Mouse (Mus musculus) G1E (cell line): ENCODE data around the gene Snta1. TPM values are rescaled to one million over a fixed set of nuclear protein-coding genes. Genes with fewer than 3 reads are reported as not detected.
"Not testable (repeated sequence)": the region's sequence is repeated elsewhere in the genome, so short reads cannot be mapped to it uniquely, and the experiment has no call there.

Experiments
- ATAC-seq: 2 replicates; pipeline ENCODE4 v1.8.0; 2016; ENCODE audit warnings: mild to moderate bottlenecking; ENCODE audit not compliant: insufficient number of reproducible peaks, poor library complexity, low FRiP score, severe bottlenecking; ENCODE audit errors: extremely low read depth
- DNase-seq: peaks from one replicate; pipeline ENCODE4 v3.0.0; 2012; ENCODE audit warnings: low spot score
- H3K27me3 ChIP-seq: 2 replicates; pipeline ENCODE4 v1.6.1; 2012; ENCODE audit warnings: mild to moderate bottlenecking, low read length, inconsistent platforms; ENCODE audit not compliant: insufficient read depth
- H3K36me3 ChIP-seq: replicated peaks from 2 replicates; pipeline ENCODE3; 2012; ENCODE audit warnings: mild to moderate bottlenecking, inconsistent platforms
- H3K4me1 ChIP-seq: 2 replicates; pipeline ENCODE4 v1.6.1; 2012; ENCODE audit warnings: low read depth, low read length, inconsistent platforms, mixed read lengths; ENCODE audit not compliant: insufficient read depth
- H3K4me3 ChIP-seq: 2 replicates; pipeline ENCODE4 v1.5.1; 2012; ENCODE audit warnings: low read depth, mild to moderate bottlenecking, inconsistent platforms, low read length, moderate library complexity, mixed read lengths
- H3K9me3 ChIP-seq: replicated peaks from 2 replicates; pipeline ENCODE4 v1.6.1; 2012; ENCODE audit warnings: inconsistent platforms
- CTCF ChIP-seq: IDR thresholded peaks from 2 replicates; pipeline ENCODE4 v1.5.1; 2012; ENCODE audit warnings: low read depth, low read length, inconsistent platforms, mixed read lengths
- GATA1 ChIP-seq: IDR thresholded peaks from 2 replicates; pipeline ENCODE4 v1.6.1; 2012; ENCODE audit warnings: borderline replicate concordance, low read length, inconsistent platforms, mixed read lengths
- GATA2 ChIP-seq: IDR thresholded peaks from 2 replicates; pipeline ENCODE4 v1.6.1; 2012; ENCODE audit warnings: low read depth, low read length, inconsistent platforms, borderline replicate concordance
- POLR2AphosphoS5 ChIP-seq: IDR thresholded peaks from 2 replicates; pipeline ENCODE4 v1.6.1; 2012; ENCODE audit warnings: low read depth, low read length, inconsistent platforms; ENCODE audit not compliant: insufficient replicate concordance
- TAL1 ChIP-seq: conservative IDR thresholded peaks from 2 replicates; pipeline ENCODE4 v1.6.1; 2012; ENCODE audit warnings: low read depth, low read length, inconsistent platforms, mixed read lengths
- polyA plus RNA-seq: library from polyadenylated mRNA; stranded (reverse); fragments of >175 nt; gene quantifications from 2 replicates; pipeline ENCODE4 v1.2.3, GENCODE M21; 2012
- total RNA-seq, 2 experiments: library from RNA; stranded (forward) in 1 of 2; stranded (reverse) in 1 of 2; fragments of 200-1000 nt in 1 of 2; fragments of >200 nt in 1 of 2; fragmentation: Nextera tagmentation in 1 of 2; gene quantifications; 2 replicates each; pipeline ENCODE4 v1.2.3; 2014 to 2017

Gene Snta1
- total and polyA plus RNA-seq, 3 experiments: not detected

DNA sequence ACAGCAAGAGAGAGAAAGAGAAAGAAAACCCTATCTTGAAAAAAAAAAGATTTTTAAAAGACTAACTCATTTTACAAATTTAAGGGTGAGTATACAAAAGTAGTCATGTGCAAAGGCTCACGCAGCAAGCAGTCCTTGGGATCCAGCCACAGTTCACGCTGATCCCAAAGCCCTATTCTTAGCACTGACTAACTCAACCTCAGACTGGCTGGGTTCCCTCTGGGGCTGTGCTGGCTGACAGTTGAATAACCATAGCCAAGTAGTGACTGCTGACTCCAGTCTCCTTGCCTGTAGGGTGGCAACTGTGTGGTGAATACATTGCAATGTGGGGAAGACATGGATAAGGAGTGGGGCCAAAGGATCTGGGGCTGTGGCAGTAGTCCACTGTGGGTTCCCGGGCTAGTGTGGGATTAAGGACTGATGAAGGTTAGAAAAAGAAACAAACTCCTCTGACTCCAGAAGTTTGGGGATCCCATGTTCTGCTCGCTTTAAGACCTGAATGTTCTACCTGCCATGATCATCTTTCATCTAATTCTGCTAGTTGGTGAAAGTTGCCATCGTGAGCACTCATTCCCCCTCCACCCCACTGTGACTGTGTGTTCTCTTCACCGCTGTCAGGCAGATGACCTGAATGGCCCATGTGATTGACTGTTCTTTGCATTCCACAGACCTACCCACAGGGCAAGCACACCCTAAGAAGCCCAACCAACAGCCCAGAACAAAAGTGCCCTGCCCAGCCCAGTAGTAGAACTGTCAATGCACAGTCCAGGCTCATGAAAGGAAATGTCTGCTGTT lies 32.9 kb downstream of the Snta1 start:
- H3K4me1 ChIP-seq: peaks cover 39% of the 10 kb centered on the region

DNA sequence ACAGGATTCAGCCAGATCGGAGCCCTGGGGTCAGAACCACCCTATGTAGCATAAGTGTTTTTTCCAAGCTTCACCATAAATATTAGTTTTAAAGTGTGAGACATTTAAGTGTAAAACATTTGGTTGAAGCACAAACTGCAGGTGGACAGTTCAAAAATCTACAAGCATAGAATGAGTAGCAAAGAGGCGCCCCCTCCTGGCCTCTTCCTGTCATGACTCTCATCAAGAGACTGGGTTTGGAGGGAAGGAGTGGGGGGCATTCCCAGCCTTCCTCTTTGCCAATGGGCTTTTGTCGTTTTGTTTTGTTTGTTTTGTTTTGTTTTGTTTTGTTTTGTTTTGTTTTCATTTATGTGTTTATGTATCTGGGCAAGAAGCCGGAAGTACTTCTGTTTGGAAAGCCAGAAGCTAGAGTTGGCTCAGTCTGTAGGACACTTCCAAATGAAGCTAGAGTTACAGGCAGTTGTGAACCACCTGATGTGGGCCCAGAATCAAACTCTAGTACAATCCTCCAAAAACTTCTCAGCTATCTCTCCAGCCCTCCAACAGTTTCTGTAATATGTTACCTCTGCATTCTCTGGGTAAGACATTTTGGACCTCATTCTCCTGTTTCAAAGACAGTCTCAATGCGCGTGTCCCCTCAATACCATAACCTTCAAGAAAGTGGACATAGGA lies 33.8 kb downstream of the Snta1 start:
- TF ChIP-seq GATA2: no peak
- TF ChIP-seq GATA1: no peak
- TF ChIP-seq TAL1: no peak
- TF ChIP-seq CTCF: peak; percentile 54; the same call in 1 of the 2 replicates
- TF ChIP-seq POLR2AphosphoS5: no peak
- Histone ChIP-seq H3K36me3 (peaks cover 19% of the 10 kb centered on the region), H3K4me3 (no peak overlapping the region), H3K4me1 (peaks cover 38% of the 10 kb centered on the region), H3K9me3 (no peaks in the 10 kb centered on the region), H3K27me3 (peaks cover 35% of the 10 kb centered on the region)
- DNase-seq: peak; percentile 64
- no peak for ATAC-seq

More for the DNA sequence above, 32.9 kb downstream of the Snta1 start:
- Histone ChIP-seq H3K27me3 (peaks cover 40% of the 10 kb centered on the region), H3K4me3 (no peak overlapping the region), H3K9me3 (no peaks in the 10 kb centered on the region), H3K36me3 (peaks cover 10% of the 10 kb centered on the region)
- DNase-seq (no peak), ATAC-seq (no peak)
- no peak for TF ChIP-seq CTCF
- no peak for TF ChIP-seq GATA1
- TF ChIP-seq GATA2: no peak
- TF ChIP-seq TAL1: no peak
- TF ChIP-seq POLR2AphosphoS5: no peak

DNA sequence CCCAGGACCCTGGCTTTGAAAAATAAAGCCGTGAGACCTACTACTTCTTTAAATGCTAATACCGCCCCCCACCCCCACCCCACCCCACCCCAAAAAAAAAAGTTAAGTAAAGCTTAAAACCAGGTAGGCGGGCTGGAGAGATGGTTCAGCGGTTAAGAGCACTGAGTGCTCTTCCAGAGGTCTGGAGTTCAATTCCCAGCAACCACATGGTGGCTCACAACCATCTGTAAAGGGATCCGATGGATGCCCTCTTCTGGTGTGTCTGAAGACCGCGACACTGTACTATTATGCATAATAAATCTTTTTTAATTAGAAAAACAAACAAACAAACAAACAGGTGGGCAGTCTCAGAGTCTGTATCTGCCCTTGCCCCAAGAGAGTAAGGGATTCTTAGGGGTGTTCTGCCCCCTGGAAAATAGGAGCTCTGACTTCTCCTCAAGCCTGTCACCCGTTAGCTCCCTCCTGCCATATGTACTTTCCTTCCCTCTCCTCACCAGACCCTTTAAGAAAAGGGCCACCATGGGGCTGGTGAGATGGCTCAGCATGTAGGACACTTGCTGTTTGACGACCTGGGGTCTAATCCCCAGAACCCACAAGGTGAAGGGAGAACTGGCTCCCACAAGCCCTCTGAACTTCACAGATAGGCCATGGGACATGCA lies 34.9 kb downstream of the Snta1 start, which contains the start of gene Cdk5rap1:
TSS of gene Cdk5rap1 (minus strand) at position 169 of the 659 bp plus-strand sequence.
- ATAC-seq (no peak), DNase-seq (no peak)
- no peak for TF ChIP-seq TAL1
- no peak for TF ChIP-seq POLR2AphosphoS5
- TF ChIP-seq GATA2: no peak
- no peak for TF ChIP-seq CTCF
- H3K36me3 ChIP-seq: peaks cover 27% of the 10 kb centered on the region
- peaks cover 28% of the 10 kb centered on the region for H3K27me3 ChIP-seq
- peak within 1 kb of the TSS; percentile 81 for H3K4me3 ChIP-seq
- H3K4me1 ChIP-seq: peaks cover 34% of the 10 kb centered on the region
- H3K9me3 ChIP-seq: no peaks in the 10 kb centered on the region

DNA sequence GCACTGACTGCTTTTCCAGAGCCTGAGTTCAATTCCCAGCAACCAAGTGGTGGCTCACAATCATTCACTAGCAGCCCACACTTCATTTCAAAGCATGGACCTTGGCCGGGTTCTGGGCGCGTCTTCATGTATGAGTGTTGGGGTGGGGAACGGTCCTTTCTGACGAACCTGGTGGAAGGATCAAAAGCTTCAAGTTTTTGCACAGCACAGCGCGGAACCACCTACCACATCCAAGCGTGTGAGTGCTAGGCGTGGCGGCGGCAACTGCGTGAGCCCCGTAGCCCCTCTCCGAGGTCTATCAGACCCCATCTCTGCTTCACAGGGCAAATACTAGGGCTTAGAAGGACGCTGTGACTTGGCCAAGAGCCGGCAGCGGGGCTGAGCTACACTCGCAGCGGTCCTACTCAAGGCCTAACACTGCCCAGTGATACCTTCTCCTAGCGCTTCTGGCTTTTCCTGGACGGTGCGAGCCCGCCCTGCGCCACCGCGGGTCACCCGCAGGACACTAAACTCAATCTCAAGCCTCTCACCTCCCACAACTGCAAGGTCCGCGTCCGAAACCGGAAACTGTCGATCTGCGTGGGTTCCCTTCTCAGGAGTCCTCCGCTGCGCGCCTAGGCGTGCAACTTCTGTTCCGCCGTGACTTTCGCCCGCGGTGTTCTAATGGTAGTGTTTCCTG lies 35.6 kb downstream of the Snta1 start:
- peaks cover 33% of the 10 kb centered on the region for H3K36me3 ChIP-seq
- DNase-seq (peak; percentile 70), ATAC-seq (peak; percentile 76)
- peaks cover 24% of the 10 kb centered on the region for H3K27me3 ChIP-seq
- TF ChIP-seq POLR2AphosphoS5 (no peak), GATA2 (no peak), GATA1 (no peak), TAL1 (no peak), CTCF (no peak)
- H3K4me3 ChIP-seq: peak overlapping the region; percentile 81
- peaks cover 32% of the 10 kb centered on the region for H3K4me1 ChIP-seq
- no peaks in the 10 kb centered on the region for H3K9me3 ChIP-seq

DNA sequence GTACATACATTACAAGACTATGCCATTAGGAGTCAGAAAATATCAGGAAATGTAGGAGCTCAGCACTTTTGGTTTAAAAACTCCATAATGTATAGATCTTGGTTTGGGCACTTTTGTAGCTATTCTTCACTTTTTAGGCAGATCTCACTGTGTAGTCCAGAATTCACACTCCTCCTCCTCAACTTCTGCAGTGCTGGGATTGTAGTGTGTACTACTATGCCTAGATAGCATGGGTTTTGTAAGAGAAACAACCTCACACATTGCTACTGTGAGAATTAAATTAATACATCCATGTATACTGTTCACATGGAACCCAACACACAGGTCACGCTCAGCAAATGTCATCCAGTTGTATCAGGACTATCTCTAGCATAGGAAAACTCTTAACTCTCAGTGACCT lies 40.4 kb downstream of the Snta1 start:
- Histone ChIP-seq H3K4me3 (no peak overlapping the region), H3K27me3 (no peaks in the 10 kb centered on the region), H3K4me1 (peaks cover 10% of the 10 kb centered on the region), H3K9me3 (no peaks in the 10 kb centered on the region), H3K36me3 (peaks cover 70% of the 10 kb centered on the region)
- TF ChIP-seq CTCF (no peak), POLR2AphosphoS5 (no peak), GATA1 (no peak), GATA2 (no peak), TAL1 (no peak)
- no peak for ATAC-seq
- no peak for DNase-seq

GRCm38 (mm10) chr2:154354000-154354425 lies 53.9 kb downstream of the Snta1 start:
- not testable (repeated sequence) for H3K9me3 ChIP-seq, DNase-seq, H3K4me3 ChIP-seq, ATAC-seq, H3K27me3 ChIP-seq, H3K4me1 ChIP-seq
- peaks cover 45% of the 10 kb centered on the region for H3K36me3 ChIP-seq
